Mouse (Mus musculus): ENCODE measurements around the gene Canx.

Gene Canx

GRCm38 (mm10) chr11:50275568-50276151 lies 49.8 kb downstream of the Canx start:
- no peak for DNase-seq (ENCODE audit: low spot score)

GRCm38 (mm10) chr11:50275077-50275476 lies 50.4 kb downstream of the Canx start:
- no peak for DNase-seq (ENCODE audit: low spot score)

GRCm38 (mm10) chr11:50272819-50273218 lies 52.7 kb downstream of the Canx start:
- no peak for DNase-seq (ENCODE audit: low spot score)

GRCm38 (mm10) chr11:50269885-50270284 lies 55.6 kb downstream of the Canx start:
- DNase-seq (ENCODE audit: low spot score) = no peak

- no peak for DNase-seq (ENCODE audit: low spot score)
These were observed 56.3 kb downstream of the Canx start for GRCm38 (mm10) chr11:50269163-50269562.

GRCm38 (mm10) chr11:50266997-50267396 lies 58.5 kb downstream of the Canx start:
- no peak for DNase-seq (ENCODE audit: low spot score)

GRCm38 (mm10) chr11:50265931-50266330 lies 59.5 kb downstream of the Canx start:
- no peak for DNase-seq (ENCODE audit: low spot score)

GRCm38 (mm10) chr11:50263198-50263597 lies 62.3 kb downstream of the Canx start:
- no peak for DNase-seq (ENCODE audit: low spot score)

GRCm38 (mm10) chr11:50262020-50262419 lies 63.5 kb downstream of the Canx start:
- DNase-seq (ENCODE audit: low spot score) = no peak

- no peak for DNase-seq (ENCODE audit: low spot score)
These were observed 67.2 kb downstream of the Canx start for GRCm38 (mm10) chr11:50258310-50258709.

GRCm38 (mm10) chr11:50256615-50257014 lies 68.9 kb downstream of the Canx start:
- DNase-seq (ENCODE audit: low spot score) = no peak

- DNase-seq (ENCODE audit: low spot score) = no peak
These were observed 71.4 kb downstream of the Canx start for GRCm38 (mm10) chr11:50254010-50254580.

GRCm38 (mm10) chr11:50253393-50253792 lies 72.1 kb downstream of the Canx start:
- DNase-seq (ENCODE audit: low spot score) = no peak

- DNase-seq (ENCODE audit: low spot score) = no peak
These were observed 72.7 kb downstream of the Canx start for GRCm38 (mm10) chr11:50252684-50253265.

GRCm38 (mm10) chr11:50252166-50252565 lies 73.3 kb downstream of the Canx start:
- DNase-seq (ENCODE audit: low spot score) = no peak

GRCm38 (mm10) chr11:50248473-50249171 lies 76.9 kb downstream of the Canx start:
- DNase-seq (ENCODE audit: low spot score) = no peak

- no peak for DNase-seq (ENCODE audit: low spot score)
These were observed 80.2 kb downstream of the Canx start for GRCm38 (mm10) chr11:50245269-50245668.

Measured in c-Kit-positive CD71-positive TER-119-positive erythroid progenitor cells, embryonic 14.5 days (primary cell).